Mouse (Mus musculus) layer of hippocampus, adult 8-10 months (tissue): ENCODE measurements around the gene Rps18. TPM values are rescaled to one million over a fixed set of nuclear protein-coding genes. Genes with fewer than 3 reads are reported as not detected.
A peak's percentile ranks its signal among the peaks of the same experiment; 100 is the strongest.

Experiments used
- DNase-seq, 2 experiments: peaks; one replicate each; pipeline ENCODE4 v3.0.0; 2022; ENCODE audit warnings: low spot score in 2 of 2
- total RNA-seq, 4 experiments: library from RNA; stranded (reverse); gene quantifications; 2 replicates each; pipeline ENCODE4 v1.2.4; 2022

The Rps18 gene
- total RNA-seq, 4 experiments from 2014 or later = 273 to 401 (median 339) TPM

DNA sequence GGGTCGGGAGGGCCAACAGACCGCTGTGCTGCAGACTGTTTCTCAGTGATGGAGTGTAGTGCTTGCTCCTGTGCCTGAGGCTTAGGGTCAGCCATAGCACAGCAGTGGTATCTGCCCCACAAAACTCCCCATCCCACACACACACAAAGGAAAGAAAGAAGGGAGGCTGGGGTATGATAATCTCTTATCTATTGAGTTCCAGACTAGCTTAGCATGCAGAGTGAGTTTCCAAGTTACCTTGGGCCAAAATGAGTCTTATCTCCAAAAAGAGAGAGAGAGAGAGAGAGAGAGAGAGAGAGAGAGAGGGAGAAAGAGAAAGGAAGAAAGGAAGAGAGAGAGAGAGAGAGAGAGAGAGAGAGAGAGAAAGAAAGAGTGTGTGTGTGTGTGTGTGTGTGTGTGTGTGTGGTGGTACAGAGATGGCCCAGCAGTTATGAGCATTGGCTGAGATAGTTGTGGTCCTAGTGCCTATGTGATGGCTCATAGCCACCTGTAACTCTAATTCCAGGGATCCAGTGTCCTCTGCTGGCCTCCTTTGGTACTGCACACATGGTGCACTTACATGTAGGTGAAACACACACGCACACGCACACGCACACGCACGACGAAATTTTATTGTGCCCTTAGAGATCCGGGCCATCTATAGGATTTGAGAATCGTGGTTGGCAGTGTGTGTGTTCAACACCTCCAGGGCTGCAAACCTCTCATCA is 31.1 kb downstream of the Rps18 start:
- DNase-seq = no peak

DNA sequence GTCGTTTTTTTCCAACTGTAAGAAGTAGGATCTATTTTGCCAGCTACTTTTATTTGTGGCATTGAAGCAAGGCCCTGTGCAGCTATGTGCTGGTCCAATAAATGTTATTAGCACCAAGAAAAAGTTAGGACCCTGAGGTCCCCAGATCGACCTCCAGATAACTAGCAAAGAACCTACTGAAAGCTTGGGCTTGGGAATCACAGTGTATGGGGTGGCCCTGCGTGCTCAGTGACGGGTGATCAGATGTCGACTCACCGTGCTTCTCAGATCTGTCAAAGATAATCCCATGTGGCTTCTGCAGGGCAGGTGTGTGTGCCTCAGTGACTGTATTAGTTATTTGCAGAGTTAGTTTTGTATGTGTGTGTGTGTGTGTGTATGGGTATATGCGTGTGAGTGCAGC is 34.4 kb downstream of the Rps18 start:
- DNase-seq = no peak

DNA sequence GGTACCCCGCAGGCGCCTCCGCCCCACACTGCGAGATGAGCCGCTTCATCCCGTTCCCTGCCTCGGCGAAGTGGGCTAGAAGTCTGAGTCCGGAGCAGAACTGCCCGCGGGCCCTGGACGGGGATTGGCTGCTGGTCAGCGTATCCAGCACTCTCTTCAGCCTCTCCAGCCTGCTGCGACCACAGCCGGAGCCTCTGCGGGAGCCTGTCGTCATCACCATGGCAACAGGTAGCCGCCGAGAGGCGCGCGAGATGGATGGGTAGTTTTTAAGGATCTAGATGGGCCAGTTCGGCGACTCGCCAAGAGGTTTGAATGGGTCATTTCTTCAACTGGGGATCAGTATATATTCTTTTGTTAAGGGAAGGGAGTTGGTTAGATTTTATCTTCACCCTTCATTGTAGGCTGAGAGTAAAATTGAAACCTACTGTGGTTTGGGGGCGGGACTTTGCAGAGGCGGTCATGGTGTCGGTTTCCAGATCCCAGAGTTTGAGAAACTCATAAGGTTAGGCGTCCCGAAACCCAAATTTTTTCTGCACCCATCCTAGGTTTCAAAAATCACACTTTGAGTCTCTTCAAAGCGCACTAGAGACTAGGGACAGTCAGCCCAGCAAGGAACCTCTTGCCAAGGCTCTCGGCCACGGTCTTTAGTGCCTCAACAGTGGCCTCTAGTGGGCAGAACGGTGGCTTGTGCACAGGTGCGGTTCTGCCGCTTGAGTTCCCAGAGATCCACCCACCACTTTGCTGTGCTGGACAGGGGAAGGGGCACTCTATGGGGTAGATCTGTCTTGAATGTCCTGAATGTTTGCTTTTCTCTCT is 35.3 kb downstream of the Rps18 start:
- peak; percentile 69 to 79 for DNase-seq

DNA sequence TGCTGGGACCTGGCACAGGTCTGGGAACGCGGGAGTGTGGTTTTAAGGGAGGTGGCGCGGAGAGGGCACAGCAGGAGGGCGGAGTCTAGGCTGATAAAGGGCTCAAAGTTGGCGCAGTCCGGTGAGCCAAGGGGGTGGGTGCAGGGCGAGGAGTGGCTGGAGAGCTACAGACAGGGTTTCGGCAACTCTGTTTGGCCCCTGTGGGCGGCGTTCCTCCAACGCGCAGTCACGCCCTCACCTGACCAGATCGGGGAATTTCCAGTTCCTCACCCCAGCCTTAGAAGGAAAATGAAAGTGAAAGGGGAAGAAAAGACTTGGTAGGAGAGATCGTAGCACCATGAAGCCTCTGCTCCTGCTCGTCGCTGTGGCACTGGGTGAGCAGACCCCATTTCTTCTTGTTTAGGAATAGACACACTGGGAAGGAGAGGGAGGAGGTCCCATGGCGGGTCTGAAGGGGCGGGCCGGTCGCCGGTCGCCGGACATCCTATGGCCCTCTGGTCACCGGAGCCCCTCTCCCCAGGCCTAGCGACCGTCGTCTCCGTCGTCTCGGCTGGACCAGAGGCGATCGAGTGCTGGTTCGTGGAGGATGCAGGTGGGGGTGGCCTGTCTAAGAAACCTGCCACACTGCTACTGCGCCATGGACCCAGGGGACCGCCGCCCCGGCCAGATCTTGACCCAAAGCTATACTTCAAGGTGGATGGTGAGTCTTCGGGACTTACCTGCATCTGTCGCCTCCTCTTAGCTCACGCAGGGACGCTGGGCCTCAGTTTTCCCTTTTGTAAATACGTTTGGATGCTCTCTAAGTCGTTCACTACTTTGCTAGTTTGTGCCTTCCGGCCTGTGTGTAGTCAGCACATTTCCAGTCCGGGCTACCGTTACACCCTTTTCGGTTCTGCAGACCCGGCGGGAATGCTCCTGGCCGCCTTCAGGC is 36.2 kb downstream of the Rps18 start:
- peak in 1 of 2 experiments; percentile 36 for DNase-seq

DNA sequence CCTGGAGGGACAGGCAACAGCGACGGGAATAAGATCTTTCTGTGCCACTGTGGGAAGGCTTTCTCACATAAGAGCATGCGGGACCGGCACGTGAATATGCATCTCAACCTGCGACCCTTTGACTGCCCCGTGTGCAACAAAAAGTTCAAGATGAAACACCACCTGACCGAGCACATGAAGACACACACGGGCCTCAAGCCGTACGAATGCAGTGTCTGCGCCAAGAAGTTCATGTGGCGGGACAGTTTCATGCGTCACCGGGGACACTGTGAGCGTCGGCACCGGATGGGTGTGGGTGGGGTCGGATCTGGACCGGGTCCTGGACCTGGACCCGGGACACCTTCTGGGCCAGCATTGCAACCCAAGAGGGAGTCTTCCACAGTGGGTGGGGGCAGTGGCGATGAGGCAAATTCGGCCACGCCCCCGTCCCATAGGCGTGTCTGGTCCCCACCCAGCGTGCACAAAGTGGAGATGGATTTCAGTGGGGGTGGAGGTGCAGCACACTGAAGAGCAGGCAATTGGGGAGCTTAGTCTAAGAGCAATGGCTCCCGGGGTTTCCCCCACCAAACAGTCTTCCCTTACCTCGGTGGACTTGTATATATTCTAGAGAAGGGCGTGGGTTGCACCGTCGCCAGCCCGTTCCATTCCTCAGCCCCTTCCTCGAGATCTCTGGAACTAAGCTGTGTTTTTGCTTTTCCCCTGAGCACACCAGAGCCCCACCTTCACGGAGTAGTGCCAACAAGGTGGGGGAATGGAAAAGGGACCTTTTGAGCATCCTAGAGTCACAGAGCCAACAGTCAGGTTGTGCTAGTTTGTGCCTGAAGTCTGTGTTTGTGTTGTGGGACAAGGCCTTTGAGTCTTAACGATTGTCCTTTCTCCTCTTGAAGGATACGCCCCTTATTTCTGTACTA is 37.3 kb downstream of the Rps18 start:
- DNase-seq = no peak

DNA sequence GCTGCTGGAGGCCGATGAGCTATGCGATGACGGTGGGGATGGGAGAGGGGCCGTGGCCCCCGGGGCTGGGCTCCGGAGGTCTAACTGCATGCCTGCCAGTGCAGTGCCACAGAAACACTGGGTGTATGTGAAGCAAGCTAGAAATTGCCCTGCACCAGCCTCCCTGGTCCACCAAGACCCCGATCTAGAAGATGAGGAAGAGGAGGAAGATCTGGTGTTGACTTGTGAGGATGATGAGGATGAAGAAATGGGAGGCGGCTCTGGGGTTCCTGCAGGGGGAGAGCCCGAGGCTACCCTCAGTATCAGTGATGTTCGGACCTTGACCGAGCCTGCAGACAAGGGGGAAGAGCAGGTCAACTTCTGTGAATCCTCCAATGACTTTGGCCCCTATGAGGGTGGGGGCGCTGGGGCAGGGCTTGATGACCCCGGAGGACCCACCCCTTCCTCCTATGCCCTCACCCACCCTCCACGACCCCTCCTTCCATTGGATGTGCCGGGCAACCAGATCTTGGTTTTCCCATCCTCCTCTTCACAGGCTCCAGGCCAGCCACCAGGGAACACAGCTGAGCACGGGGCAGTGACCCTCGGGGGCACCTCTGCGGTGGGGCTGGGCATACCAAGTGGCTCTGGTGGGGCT is 38.0 kb downstream of the Rps18 start:
- no peak for DNase-seq

DNA sequence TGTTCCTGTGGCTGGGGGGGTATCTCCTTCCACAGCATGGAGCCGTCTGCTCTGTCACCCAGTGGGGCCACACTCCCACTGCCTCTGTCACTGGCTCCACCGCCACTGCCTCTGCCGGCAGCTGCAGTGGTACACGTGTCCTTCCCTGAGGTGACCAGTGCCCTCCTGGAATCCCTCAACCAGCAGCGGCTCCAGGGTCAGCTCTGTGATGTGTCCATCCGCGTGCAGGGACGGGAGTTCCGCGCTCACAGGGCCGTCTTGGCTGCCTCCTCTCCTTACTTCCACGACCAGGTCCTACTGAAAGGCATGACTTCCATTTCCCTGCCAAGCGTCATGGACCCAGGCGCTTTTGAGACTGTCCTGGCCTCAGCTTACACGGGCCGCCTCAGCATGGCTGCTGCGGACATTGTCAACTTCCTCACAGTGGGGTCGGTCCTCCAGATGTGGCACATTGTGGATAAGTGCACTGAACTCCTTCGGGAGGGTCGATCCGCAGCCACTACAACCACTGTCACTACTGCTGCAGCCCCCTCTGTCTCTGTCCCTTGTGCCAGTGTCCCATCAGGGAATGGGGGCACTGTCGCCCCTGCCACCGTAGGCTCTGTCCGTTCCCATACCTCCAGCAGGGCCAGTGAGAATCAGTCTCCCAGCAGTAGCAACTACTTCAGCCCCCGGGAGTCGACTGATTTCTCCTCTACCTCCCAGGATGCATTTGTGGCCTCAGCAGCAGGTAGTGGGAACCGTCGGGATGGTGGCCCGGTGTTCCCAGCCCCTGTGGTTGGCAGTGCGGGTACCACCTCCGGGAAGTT is 38.8 kb downstream of the Rps18 start:
- no peak for DNase-seq

DNA sequence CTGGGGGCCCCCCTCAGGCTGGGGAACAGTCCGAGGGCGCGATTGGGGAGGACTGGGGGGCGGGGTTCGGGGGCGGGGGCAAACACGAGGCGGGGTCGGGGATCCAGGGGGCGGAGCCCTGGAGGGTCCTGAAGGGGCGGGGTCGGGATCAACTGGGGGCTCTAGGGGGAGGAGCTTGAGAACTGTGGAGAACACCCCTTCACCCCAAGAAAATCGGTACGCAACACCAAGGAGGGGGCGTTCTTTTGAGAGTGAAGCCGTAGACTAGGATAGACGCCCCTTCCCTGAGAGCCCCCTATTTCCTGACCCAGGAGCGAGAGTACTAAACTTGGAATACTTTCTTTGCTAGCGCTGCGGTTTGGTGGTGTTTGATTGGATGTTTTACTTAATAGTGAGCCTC is 39.5 kb downstream of the Rps18 start:
- DNase-seq = no peak

DNA sequence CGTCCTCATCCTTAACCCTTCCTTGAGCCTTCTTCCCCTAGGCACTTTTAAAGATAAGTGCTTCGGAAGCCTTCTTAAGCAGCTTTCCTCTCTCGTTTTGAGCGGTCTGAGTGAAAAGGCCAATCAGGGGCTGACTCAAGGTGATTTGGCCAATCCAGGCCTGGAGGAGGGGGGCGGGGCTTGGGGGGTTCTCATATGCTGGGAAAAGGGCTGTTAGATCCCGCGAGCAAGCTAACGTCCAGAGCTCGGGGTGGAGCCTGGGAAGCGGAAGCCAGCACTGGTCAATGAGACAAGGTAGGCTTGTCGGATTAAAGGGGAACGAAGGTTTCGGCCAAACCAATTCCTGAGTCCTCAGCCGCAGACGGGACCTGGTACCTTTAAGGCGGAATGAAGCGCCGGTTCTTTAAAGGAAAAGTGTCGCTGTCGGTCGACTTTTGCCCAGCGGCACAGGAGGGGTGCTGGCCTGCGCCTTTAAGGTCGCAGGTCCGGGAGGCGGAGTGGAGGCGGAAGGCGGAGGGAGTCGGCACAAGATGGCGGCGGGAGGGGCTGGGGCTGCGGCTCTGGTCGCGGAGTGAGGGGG is 40.0 kb downstream of the Rps18 start, which contains the start of the genes Tapbp and Zbtb22:
Tapbp (plus strand) TSS at position 229 of the 580 bp plus-strand sequence.
Zbtb22 (plus strand) TSS at position 234 of the 580 bp plus-strand sequence.
- DNase-seq = peak; percentile 97

DNA sequence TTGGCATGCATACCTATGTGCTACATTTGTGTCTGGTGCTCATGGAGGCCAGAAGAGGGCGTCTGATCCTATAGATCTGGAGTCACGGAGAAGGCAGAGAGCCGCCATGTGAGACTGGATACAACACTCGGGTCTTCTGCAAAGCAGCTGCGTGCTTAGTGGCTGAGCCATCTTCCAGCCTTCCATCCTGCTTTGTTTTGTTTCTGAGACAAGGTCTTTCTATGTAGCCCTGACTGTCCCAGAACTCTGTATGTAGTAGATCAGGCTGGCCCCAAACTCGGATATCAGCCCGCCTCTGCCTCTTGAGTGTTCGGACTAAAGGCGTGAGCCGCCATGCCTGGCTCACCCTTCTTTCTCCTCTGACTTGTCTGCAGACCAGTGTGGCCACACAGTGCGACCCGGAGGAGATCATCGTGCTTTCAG is 40.8 kb downstream of the Rps18 start:
- no peak for DNase-seq

DNA sequence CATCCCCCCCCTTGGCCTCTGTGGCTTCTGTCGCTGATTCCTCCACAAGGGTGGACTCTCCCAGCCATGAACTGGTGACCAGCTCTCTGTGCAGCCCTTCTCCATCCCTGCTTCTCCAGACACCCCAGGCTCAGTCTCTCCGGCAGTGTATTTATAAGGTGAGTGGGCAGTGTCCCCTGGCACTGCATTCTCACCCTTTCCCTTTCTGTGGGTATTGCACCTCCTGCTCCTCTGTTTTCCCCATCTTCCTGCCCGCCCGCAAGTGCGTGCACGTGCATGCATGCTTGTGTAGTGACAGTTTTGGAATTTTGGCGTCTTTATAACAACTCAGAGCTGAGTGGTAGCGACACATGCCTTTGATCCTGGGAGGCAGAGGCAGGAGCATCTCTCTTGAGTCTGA is 41.9 kb downstream of the Rps18 start:
- DNase-seq = no peak

DNA sequence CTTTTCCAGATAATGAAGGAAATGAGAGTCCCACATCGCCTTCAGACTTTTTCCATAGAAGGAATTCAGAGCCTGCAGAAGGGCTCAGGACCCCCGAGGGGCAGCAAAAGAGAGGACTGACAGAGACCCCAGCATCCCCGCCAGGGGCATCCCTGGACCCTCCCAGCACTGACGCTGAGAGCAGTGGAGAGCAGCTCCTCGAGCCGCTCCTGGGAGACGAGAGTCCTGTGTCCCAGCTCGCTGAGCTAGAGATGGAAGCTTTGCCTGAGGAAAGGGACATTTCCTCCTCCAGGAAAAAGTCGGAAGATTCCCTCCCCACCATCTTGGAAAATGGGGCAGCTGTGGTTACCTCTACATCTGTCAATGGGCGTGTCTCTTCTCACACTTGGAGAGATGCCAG is 42.5 kb downstream of the Rps18 start:
- no peak for DNase-seq

DNA sequence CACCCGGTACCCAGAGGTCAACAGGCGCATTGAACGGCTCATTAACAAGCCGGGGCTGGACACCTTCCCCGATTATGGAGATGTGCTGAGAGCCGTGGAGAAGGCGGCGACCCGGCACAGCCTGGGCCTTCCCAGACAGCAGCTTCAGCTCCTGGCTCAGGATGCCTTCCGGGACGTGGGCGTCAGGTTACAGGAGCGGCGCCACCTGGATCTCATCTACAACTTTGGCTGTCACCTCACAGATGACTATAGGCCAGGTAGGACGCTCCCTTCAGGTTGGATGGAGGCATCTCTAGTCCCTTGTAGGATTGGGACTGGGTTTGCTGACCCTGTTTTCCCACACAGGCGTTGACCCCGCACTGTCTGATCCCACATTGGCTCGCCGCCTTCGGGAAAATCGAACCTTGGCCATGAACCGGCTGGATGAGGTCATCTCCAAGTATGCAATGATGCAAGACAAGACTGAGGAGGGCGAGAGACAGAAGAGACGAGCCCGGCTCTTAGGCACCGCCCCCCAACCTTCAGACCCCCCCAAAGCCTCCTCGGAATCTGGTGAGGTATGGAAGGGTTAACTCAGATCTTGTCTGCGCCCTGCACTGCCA is 43.9 kb downstream of the Rps18 start:
- no peak for DNase-seq

DNA sequence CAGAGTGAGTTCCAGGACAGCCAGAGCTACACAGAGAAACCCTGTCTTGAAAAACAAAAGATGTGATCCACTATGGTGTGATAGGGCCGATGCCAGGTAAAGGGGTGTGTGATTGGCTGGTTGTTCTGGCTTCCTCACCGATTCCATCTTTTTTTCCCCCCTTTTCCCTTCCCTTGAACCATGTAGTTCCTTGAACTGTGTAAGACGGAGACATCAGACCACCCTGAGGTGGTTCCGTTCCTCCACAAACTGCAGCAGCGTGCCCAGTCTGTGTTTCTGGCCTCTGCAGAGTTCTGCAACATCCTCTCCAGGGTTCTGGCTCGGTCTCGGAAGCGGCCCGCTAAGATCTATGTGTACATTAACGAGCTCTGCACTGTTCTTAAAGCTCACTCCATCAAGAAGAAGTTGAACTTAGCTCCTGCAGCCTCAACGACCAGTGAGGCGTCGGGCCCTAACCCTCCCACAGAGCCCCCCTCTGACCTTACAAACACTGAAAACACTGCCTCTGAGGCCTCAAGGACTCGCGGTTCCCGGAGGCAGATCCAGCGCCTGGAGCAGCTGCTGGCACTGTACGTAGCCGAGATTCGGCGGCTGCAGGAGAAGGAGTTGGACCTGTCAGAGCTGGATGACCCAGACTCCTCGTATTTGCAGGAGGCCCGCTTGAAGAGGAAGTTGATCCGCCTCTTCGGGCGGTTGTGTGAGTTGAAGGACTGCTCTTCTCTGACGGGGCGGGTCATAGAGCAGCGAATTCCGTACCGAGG is 44.6 kb downstream of the Rps18 start:
- no peak for DNase-seq

DNA sequence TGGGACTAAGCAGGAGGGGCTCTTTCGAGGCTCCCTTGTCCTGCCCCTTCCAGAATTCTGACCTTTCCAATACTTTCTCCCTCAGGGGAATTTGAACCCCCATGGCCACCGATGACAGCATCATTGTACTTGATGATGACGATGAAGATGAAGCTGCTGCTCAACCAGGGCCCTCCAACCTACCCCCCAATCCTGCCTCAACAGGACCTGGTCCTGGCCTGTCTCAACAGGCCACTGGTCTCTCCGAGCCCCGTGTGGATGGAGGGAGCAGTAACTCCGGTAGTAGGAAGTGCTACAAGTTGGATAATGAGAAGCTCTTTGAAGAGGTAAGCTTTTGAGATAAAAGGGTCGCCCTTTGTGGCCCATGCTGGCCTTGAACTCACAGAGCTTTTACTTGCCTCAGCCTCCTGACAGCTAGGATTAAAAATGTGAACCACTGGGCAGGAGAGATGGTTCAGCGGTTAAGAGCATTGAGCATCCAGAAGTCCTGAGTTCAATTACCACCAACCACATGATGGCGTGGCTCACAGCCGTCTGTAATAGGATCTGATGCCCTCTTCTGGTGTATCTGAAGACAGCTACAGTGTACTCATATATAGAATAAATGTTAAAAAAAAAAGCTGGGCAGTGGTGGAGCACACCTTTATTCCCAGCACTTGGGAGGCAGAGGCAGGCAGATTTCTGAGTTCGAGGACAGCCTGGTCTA is 45.3 kb downstream of the Rps18 start:
- DNase-seq = no peak

DNA sequence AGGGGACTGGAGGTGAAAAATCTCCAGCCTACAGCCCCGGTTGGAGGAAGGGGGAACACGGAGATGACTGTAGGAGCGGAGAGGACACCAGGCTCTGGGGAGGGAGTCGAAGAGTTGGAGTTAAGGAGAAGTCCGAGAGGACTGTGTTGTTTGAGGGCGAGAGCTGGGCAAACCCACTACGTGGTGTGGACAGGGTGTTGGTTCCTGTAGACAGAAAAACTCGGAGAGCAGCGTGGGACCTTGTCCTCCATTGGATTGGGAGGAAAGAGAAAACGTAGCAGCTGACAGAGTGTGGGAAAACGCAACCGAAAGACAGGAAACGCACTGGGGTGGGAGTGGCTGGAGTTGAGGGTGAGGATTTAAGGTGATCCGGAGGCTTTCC is 45.9 kb downstream of the Rps18 start:
- no peak for DNase-seq
